Comparison of ENCODE assay signal across 8 mouse cellular contexts in genomic region chr9:65580401-65581256, GRCm38 (mm10). TPM values are rescaled to one million over a fixed set of nuclear protein-coding genes. Genes with fewer than 3 reads are reported as not detected.
A peak's percentile ranks its signal among the peaks of the same experiment; 100 is the strongest.
DNase-seq lines count a peak whose midpoint lies in the region; ATAC-seq lines count a peak whose summit lies in the region.

No protein-coding gene starts in this region.

- WGBS in heart, embryonic 10.5 days: 8% methylated on average over 21 of the region's 29 CpGs
- WGBS in kidney, embryonic 14.5 days: 4% methylated on average over 29 of the region's 29 CpGs
- WGBS in liver, embryonic 12.5 days (ENCODE audit: insufficient replicate concordance): 4% methylated on average over 19 of the region's 29 CpGs
- WGBS in stomach, embryonic 15.5 days: 6% methylated on average over 22 of the region's 29 CpGs

- H3K4me2 ChIP-seq in kidney, embryonic 14.5 days (replicated peaks; ENCODE audit: low read depth, low read length): peak overlapping the region; percentile 61
- peak overlapping the region; percentile 83 for H3K4me2 ChIP-seq in liver, embryonic 12.5 days
- H3K4me2 ChIP-seq in stomach, embryonic 15.5 days: peak overlapping the region; percentile 78

- H3K27ac ChIP-seq in heart, embryonic 10.5 days: peak overlapping the region; percentile 87
- H3K27ac ChIP-seq in kidney, embryonic 14.5 days (ENCODE audit: low read depth, low read length): peak overlapping the region; percentile 49
- H3K27ac ChIP-seq in liver, embryonic 12.5 days: peak overlapping the region; percentile 90
- H3K27ac ChIP-seq in stomach, embryonic 15.5 days: peak overlapping the region; percentile 84

- no peaks in the 10 kb centered on the region for H3K36me3 ChIP-seq in heart, embryonic 10.5 days
- no peaks in the 10 kb centered on the region for H3K36me3 ChIP-seq in kidney, embryonic 14.5 days (ENCODE audit: control insufficient read depth, insufficient read depth, low read length)
- peaks cover 24% of the 10 kb centered on the region for H3K36me3 ChIP-seq in liver, embryonic 12.5 days
- H3K36me3 ChIP-seq in stomach, embryonic 15.5 days: no peaks in the 10 kb centered on the region

- H3K4me1 ChIP-seq in heart, embryonic 10.5 days: peaks cover 50% of the 10 kb centered on the region
- H3K4me1 ChIP-seq in kidney, embryonic 14.5 days (ENCODE audit: control insufficient read depth, insufficient read depth, low read length): peaks cover 37% of the 10 kb centered on the region
- peaks cover 63% of the 10 kb centered on the region for H3K4me1 ChIP-seq in liver, embryonic 12.5 days
- peaks cover 24% of the 10 kb centered on the region for H3K4me1 ChIP-seq in stomach, embryonic 15.5 days

- H3K9ac ChIP-seq in kidney, embryonic 14.5 days (ENCODE audit: low read depth, low read length): peak overlapping the region; percentile 32; the same call in 1 of the 2 replicates
- H3K9ac ChIP-seq in liver, embryonic 12.5 days: peak overlapping the region; percentile 71
- no peak overlapping the region for H3K9ac ChIP-seq in stomach, embryonic 15.5 days

- ATAC-seq in erythroblast, adult 5-6 weeks (replicated peaks; ENCODE audit: low FRiP score, poor library complexity, severe bottlenecking): peak; percentile 79
- ATAC-seq in kidney, embryonic 14.5 days (ENCODE audit: low FRiP score, low TSS enrichment): peak; percentile 88
- ATAC-seq in liver, embryonic 12.5 days: peak; percentile 53
- peak; percentile 63; the same call in 1 of the 2 replicates for ATAC-seq in stomach, embryonic 15.5 days (ENCODE audit: insufficient read depth, low FRiP score, low read depth)

- peak; percentile 92 for DNase-seq in CD4-positive helper T cell, adult 2 months (ENCODE audit: low read depth, low spot score)
- peak; percentile 92 for DNase-seq in brain, adult 2 months (ENCODE audit: low read depth, low spot score)
- peak; percentile 94 for DNase-seq in heart, embryonic 10.5 days (ENCODE audit: low spot score)
- peak; percentile 92 for DNase-seq in naive thymus-derived CD4-positive, alpha-beta T cell, adult 2 months (ENCODE audit: low read depth)

- H3K4me3 ChIP-seq in heart, embryonic 10.5 days: peak overlapping the region; percentile 71
- H3K4me3 ChIP-seq in kidney, embryonic 14.5 days (ENCODE audit: low read length): peak overlapping the region; percentile 64
- H3K4me3 ChIP-seq in liver, embryonic 12.5 days: peak overlapping the region; percentile 92
- H3K4me3 ChIP-seq in stomach, embryonic 15.5 days (replicated peaks): peak overlapping the region; percentile 65

- H3K9me3 ChIP-seq in heart, embryonic 10.5 days: no peaks in the 10 kb centered on the region
- H3K9me3 ChIP-seq in kidney, embryonic 14.5 days (ENCODE audit: control insufficient read depth, low read length): no peaks in the 10 kb centered on the region
- H3K9me3 ChIP-seq in liver, embryonic 12.5 days (replicated peaks): no peaks in the 10 kb centered on the region
- no peaks in the 10 kb centered on the region for H3K9me3 ChIP-seq in stomach, embryonic 15.5 days

- no peaks in the 10 kb centered on the region for H3K27me3 ChIP-seq in heart, embryonic 10.5 days (ENCODE audit: insufficient read depth, poor library complexity, severe bottlenecking)
- no peaks in the 10 kb centered on the region for H3K27me3 ChIP-seq in kidney, embryonic 14.5 days (ENCODE audit: control insufficient read depth, insufficient read depth, low read length)
- H3K27me3 ChIP-seq in liver, embryonic 12.5 days (replicated peaks): no peaks in the 10 kb centered on the region
- no peaks in the 10 kb centered on the region for H3K27me3 ChIP-seq in stomach, embryonic 15.5 days (replicated peaks)

RNA-seq across cellular contexts. Expression of gene Plekho2, which starts 0.8 kb away (rescaled TPM):
- 22.3 and 23.4 TPM in 2 replicates for total RNA-seq in erythroblast, adult 5-6 weeks (2015; ENCODE audit: low replicate concordance)
- 25.3 and 39.0 TPM in 2 replicates for total RNA-seq in erythroblast, adult 5-6 weeks (2017; ENCODE audit: low replicate concordance)
- 12.8 and 14.2 TPM in 2 replicates for polyA plus RNA-seq in heart, embryonic 10.5 days (2016; fragmentation: Nextera tagmentation; extraction: Ambion mirVana)
- polyA plus RNA-seq in kidney, embryonic 14.5 days (2014; fragmentation: Nextera tagmentation; extraction: Ambion mirVana): 10.8 and 14.1 TPM in 2 replicates
- 37.2 and 39.1 TPM in 2 replicates for polyA plus RNA-seq in liver, embryonic 12.5 days (2016; fragmentation: Nextera tagmentation; extraction: Ambion mirVana)
- polyA plus RNA-seq in stomach, embryonic 15.5 days (2015; fragmentation: Nextera tagmentation; extraction: Ambion mirVana): 17.0 and 18.1 TPM in 2 replicates

RNA-seq across cellular contexts. Expression of gene Pif1, which starts 6.3 kb away (rescaled TPM):
- 2.9 and 6.9 TPM in 2 replicates for total RNA-seq in erythroblast, adult 5-6 weeks (2015; ENCODE audit: low replicate concordance)
- total RNA-seq in erythroblast, adult 5-6 weeks (2017; ENCODE audit: low replicate concordance): 6.5 and 19.7 TPM in 2 replicates
- polyA plus RNA-seq in heart, embryonic 10.5 days (2016; fragmentation: Nextera tagmentation; extraction: Ambion mirVana): 16.7 and 17.7 TPM in 2 replicates
- polyA plus RNA-seq in kidney, embryonic 14.5 days (2014; fragmentation: Nextera tagmentation; extraction: Ambion mirVana): 9.7 and 12.5 TPM in 2 replicates
- polyA plus RNA-seq in liver, embryonic 12.5 days (2016; fragmentation: Nextera tagmentation; extraction: Ambion mirVana): 16.1 and 17.4 TPM in 2 replicates
- 11.4 and 12.3 TPM in 2 replicates for polyA plus RNA-seq in stomach, embryonic 15.5 days (2015; fragmentation: Nextera tagmentation; extraction: Ambion mirVana)

RNA-seq across cellular contexts. Expression of gene Rbpms2, which starts 48.8 kb away (rescaled TPM):
- 0.84 TPM in 1 of 2 replicates, not detected in the other for total RNA-seq in erythroblast, adult 5-6 weeks (2015; ENCODE audit: low replicate concordance)
- 0.17 TPM in 1 of 2 replicates, not detected in the other for total RNA-seq in erythroblast, adult 5-6 weeks (2017; ENCODE audit: low replicate concordance)
- polyA plus RNA-seq in heart, embryonic 10.5 days (2016; fragmentation: Nextera tagmentation; extraction: Ambion mirVana): 117 and 179 TPM in 2 replicates
- 22.4 and 29.1 TPM in 2 replicates for polyA plus RNA-seq in kidney, embryonic 14.5 days (2014; fragmentation: Nextera tagmentation; extraction: Ambion mirVana)
- 19.2 and 19.3 TPM in 2 replicates for polyA plus RNA-seq in liver, embryonic 12.5 days (2016; fragmentation: Nextera tagmentation; extraction: Ambion mirVana)
- 19.3 and 23.2 TPM in 2 replicates for polyA plus RNA-seq in stomach, embryonic 15.5 days (2015; fragmentation: Nextera tagmentation; extraction: Ambion mirVana)

Comparison
In these comparisons a context has a peak if more than half of its experiments do, and no peak if none do; other contexts are left out.
1. Peak in every context shown above with its lines: DNase-seq, ATAC-seq, H3K4me3 ChIP-seq and H3K27ac ChIP-seq.